ENCODE assay signal across 9 mouse cellular contexts in the genomic region with DNA sequence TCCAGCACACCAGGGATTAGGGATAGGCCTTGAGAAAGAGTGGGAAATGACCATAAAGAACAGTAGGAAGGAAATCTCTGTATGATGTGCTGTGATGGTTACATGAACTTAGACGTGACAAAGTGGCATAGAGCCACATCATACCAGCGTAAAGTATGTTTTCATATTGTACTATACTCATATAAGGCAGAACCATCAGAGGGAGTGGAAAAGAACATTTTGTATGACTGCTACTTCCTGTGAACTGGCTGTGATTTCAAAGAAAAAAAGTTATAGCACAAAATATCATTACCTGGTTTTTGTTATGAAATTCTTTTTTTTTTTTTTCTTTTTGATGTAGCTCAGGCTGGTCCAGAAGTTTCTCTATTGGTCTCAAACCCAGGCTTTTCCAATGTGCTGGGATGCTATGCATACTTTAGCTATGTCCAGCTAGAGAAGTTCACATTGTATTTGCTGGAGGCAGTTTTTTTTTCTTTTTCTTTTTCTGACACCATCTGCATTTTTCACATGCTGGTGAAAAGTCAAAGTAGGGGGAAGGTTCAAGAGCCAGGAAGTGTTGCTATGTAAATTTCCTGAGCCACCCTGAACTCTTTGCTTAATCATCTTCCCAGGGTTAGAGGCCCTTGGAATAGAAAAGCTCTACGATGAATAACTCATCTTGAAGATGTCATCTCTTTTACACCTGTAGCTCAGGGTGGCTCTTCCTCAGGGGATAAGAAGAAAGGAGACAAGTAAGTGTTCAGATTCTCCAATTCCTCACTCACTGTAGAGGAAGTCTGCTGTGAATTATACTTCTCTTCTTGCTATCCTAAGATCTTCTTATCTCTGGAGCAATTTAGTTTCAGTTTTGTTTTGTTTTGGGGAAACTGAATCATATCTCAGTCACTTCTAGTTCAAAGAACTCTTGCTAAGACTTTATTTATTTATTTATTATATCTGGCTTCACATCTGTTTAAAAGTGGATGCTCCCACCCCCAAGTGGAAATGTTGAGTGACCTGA. TPM values are rescaled to one million over a fixed set of nuclear protein-coding genes. Genes with fewer than 3 reads are reported as not detected.
DNase-seq lines count a peak whose midpoint lies in the region; ATAC-seq and TF ChIP-seq lines count a peak whose summit lies in the region.
"Had no signal": no experiment of that assay in that cellular context is flagged by ENCODE, and none has a peak within 500 bp of the region (broad histone marks: within the 10 kb centered on the region; RNA-seq: fewer than 3 reads in every experiment).

No protein-coding gene starts in this region.

- intact Hi-C loops in left cerebral cortex, adult 2 months (cut with DNase I) = loop anchor here (10.0 kb wide), 2 partner anchors 227 to 343 kb away; no protein-coding TSS in a partner anchor

- no peak overlapping the region for H3K4me3 ChIP-seq in left cerebral cortex, adult 2 months
- peak overlapping the region in 1 of 2 experiments; percentile 91; a peak in 2 of 4 replicates for H3K4me3 ChIP-seq in liver, embryonic 14.5 days (ENCODE audit: insufficient read depth in 1 of 2, low read depth in 2 of 2, low read length in 2 of 2)

- no peak for TF ChIP-seq EP300 in liver, embryonic 14.5 days (IDR thresholded peaks at IDR 0.05; ENCODE audit: low read depth)

- TF ChIP-seq CTCF in left cerebral cortex, adult 2 months (IDR thresholded peaks at IDR 0.05) = no peak
- TF ChIP-seq CTCF in liver, embryonic 14.5 days (IDR thresholded peaks at IDR 0.05; ENCODE audit: low read depth) = no peak

- H3K27me3 ChIP-seq in liver, embryonic 14.5 days (ENCODE audit: control insufficient read depth, insufficient read depth, low read length) = no peaks in the 10 kb centered on the region
- H3K27me3 ChIP-seq: limb, embryonic 15.5 days had no signal

- peaks cover 11 to 12% of the 10 kb centered on the region in 2 experiments for H3K4me1 ChIP-seq in liver, embryonic 14.5 days (replicated peaks; ENCODE audit: control insufficient read depth in 2 of 2, insufficient read depth in 2 of 2, low read length in 1 of 2)

- WGBS in liver, embryonic 14.5 days (ENCODE audit: insufficient replicate concordance) = 61% methylated on average over 3 of the region's 3 CpGs

- H3K36me3 ChIP-seq in liver, embryonic 14.5 days (replicated peaks; ENCODE audit: control insufficient read depth, insufficient read depth, low read depth) = no peaks in the 10 kb centered on the region

- peak overlapping the region; percentile 85 for H3K4me2 ChIP-seq in liver, embryonic 14.5 days (ENCODE audit: low read depth)

- no peaks in the 10 kb centered on the region for H3K9me3 ChIP-seq in liver, embryonic 14.5 days (ENCODE audit: control insufficient read depth, low read length)
- H3K9me3 ChIP-seq: limb, embryonic 15.5 days had no signal

- no peak for ATAC-seq in liver, embryonic 14.5 days (ENCODE audit: insufficient read depth)

- no peak overlapping the region; the same call in 1 of the 2 replicates for H3K9ac ChIP-seq in liver, embryonic 14.5 days (replicated peaks)
- H3K9ac ChIP-seq: limb, embryonic 15.5 days had no signal

- peak overlapping the region; percentile 93; the same call in 1 of the 2 replicates for H3K27ac ChIP-seq in left cerebral cortex, adult 2 months
- H3K27ac ChIP-seq in liver, embryonic 14.5 days = no peak overlapping the region; the same call in 1 of the 2 replicates

- no peak for DNase-seq in left cerebral cortex, adult 2 months (ENCODE audit: extremely low spot score in 1 of 2, low spot score in 2 of 2)
- DNase-seq in left cerebral cortex, adult 9 months (ENCODE audit: low spot score in 2 of 2) = no peak
- DNase-seq in CD4-positive helper T cell, adult 2 months (ENCODE audit: low read depth, low spot score) = peak; percentile 83
- peak; percentile 4 for DNase-seq in NIH3T3 (ENCODE audit: low read depth)
- DNase-seq in liver, embryonic 14.5 days (ENCODE audit: low read depth in 3 of 3, low spot score in 3 of 3) = peak in 1 of 3 experiments; percentile 10
- no peak for DNase-seq in adrenal gland, adult 2 months
- DNase-seq in layer of hippocampus, adult 18-20 months (ENCODE audit: low spot score in 2 of 2) = no peak
- DNase-seq: kidney, postnatal 36 days had no signal

RNA-seq across cellular contexts. Expression of gene 4932438A13Rik, which starts 1.2 kb away (rescaled TPM):
- 100 to 1,000 TPM; 122 to 126 TPM for total RNA-seq in left cerebral cortex, adult 2 months (2021)
- polyA plus RNA-seq in liver, embryonic 14.5 days (2012; rRNA removed) = 3.9 and 5.7 TPM in 2 replicates
- polyA plus RNA-seq in liver, embryonic 14.5 days (2014; fragmentation: Nextera tagmentation; extraction: Ambion mirVana) = 14.6 and 15.0 TPM in 2 replicates
- 10 to 100 TPM; 34.7 to 46.0 TPM for total RNA-seq in adrenal gland, adult 2 months (2021)
- polyA plus RNA-seq in adrenal gland, adult 2 months (2012; rRNA removed) = 3.1 and 3.2 TPM in 2 replicates
- 10 to 100 TPM; 87.8 to 88.3 TPM for total RNA-seq in layer of hippocampus, adult 18-20 months (2021)

Comparison
In these comparisons a context has a peak if more than half of its experiments do, and no peak if none do; other contexts are left out.
1. DNase-seq: peak in CD4-positive helper T cell, adult 2 months (single experiment) and NIH3T3 (single experiment); none in left cerebral cortex, adult 2 months (0 of 2), left cerebral cortex, adult 9 months (0 of 2), adrenal gland, adult 2 months (single experiment) and layer of hippocampus, adult 18-20 months (0 of 2).